Mouse (Mus musculus): ENCODE measurements around the gene Gucy2e.

GRCm38 (mm10) chr11:69260111-69260510 is 23.3 kb upstream of the Gucy2e start:
- TF ChIP-seq CTCF (IDR thresholded peaks at IDR 0.05; ENCODE audit: insufficient read depth, low read length), result no peak
- no peak for TF ChIP-seq POLR2A (IDR thresholded peaks at IDR 0.05; ENCODE audit: borderline replicate concordance, extremely low read depth, low read depth, low read length)
